Mouse (Mus musculus): ENCODE data around the gene Pkp3.

GRCm38 (mm10) chr7:141087894-141088293, 9.9 kb downstream of the Pkp3 start:
- no peak for TF ChIP-seq CTCF (conservative IDR thresholded peaks at IDR 0.05; ENCODE audit: insufficient read depth, insufficient read length, low read depth, low read length)
- no peak for TF ChIP-seq POLR2A (IDR thresholded peaks at IDR 0.05; ENCODE audit: low read depth, low read length)
